Mouse (Mus musculus) megakaryocyte, adult 5-6 weeks (primary cell): ENCODE measurements around the gene Cpn2. TPM values are rescaled to one million over a fixed set of nuclear protein-coding genes. Genes with fewer than 3 reads are reported as not detected.

Experiments used
- ATAC-seq: 2 replicates; pipeline ENCODE4 v1.8.0; 2016; ENCODE audit warnings: mild to moderate bottlenecking, inconsistent platforms; ENCODE audit not compliant: poor library complexity, severe bottlenecking
- total RNA-seq, 2 experiments: library from RNA; stranded (forward) in 1 of 2; stranded (reverse) in 1 of 2; fragments of 153-499, 151-499 nt in 1 of 2; fragments of 221-1000, 200-1000 nt in 1 of 2; gene quantifications; 2 replicates each; pipeline versions ENCODE4 v1.2.3 to v1.2.4; 2015 to 2017

Cpn2 gene
- total RNA-seq, 2 experiments from 2014 or later = not detected

DNA sequence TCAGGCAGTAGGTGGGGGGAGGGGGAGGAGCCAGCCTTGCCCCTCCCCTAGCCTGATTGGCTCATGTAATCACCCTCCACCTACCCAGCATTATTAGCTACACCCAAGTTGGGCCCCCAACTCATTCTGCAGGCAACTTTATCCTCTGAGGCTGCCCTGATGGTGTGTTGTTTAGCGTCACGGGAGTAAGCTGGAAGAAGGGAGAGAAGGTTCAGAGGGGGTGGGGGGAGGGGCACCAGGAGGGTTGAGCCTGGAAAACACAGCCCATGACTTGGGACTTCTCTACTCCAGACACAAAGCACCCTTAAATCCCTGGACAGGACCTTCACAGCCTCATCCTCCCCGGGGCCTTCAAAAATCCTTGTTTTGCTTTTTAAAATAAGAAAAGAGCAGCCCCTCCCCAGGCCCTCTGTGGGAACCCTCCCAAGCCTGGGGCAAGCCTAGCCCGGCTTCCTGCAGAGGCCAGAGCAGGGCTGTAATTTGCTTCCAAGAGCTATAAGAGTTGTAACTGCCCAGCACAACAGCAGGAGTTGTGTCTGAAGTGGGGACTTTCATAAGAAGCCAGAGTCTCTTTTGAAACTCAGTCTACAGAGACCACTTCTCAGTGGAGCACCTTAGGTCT lies 13.5 kb upstream of the Cpn2 start:
- no peak for ATAC-seq

- ATAC-seq = no peak
Observed at GRCm38 (mm10) chr16:30278406-30278805, 11.1 kb upstream of the Cpn2 start.

GRCm38 (mm10) chr16:30275558-30276340 lies 8.4 kb upstream of the Cpn2 start:
- ATAC-seq = no peak

- ATAC-seq = no peak
Observed at GRCm38 (mm10) chr16:30273065-30273464, 5.8 kb upstream of the Cpn2 start.

DNA sequence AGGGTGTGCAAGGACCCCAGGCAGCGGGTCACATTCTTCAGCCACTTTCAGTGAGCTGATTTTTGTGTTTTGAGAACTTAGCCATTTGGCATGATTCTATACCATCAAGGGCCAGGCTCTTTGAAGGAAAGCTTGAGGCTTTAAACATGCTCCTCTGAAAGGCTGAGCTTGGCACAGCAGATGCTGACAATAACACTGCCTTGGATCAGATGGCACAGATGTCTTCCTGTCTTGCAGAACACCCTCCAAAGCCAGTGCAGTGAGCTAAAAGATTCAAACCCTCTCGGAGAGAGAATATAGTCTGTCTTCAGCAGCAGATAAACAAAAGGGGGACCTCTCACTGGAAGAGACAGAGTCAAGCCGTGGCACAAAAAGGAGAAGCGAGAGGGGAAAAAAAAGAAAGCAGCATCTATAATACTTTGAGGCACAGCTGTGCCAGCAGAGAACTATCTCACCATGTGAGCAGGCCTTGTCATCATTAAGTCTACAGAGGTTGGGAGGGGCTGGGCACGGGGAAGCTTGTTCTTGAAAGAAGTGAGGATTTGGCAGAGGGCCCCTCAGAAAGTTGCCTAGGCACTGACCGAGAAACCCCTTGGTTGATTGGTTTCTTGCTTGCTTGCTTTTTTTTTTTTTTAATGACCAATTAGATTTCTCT lies 4.8 kb upstream of the Cpn2 start:
- ATAC-seq = no peak

- no peak for ATAC-seq
Observed at GRCm38 (mm10) chr16:30271223-30271761, 4.0 kb upstream of the Cpn2 start.

DNA sequence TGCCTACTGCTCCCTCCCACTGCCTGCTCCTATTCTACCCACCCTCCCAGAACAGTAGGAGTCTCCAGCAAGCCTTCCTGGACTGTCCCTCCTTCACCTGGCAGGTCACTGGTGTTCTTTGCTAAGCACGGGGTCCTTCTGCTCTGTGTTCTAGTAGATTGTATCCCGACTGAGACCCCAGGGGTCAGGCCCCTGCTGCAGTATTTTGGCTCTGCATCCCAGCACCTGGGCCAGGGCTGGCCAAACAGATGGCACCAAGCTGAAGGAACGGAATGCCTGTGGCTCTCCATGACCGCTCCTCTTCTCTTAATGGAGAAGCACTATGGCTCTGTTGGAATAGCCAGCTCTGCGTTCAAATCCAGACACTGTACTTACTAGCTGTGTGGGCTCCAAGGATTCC lies 738 bp downstream of the Cpn2 start:
- no peak for ATAC-seq

DNA sequence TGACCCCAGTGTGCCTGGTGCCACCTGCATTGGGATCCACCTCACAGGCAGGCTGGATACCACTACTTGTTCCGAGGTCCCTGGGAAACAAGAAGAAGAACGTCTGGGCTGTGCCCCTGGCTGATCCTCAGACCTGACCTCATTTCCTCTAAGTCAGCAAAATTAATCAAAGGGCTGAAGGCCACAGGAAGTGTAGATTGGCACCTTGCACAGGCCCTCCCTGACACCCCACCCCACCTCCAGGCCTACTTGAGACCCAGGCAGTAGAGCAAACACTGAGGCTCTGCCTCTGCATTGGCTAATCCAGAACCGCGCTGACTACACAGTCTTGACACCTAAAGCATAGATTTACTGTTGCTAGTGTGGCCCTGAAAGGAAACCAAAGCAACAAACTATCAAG lies 1.7 kb downstream of the Cpn2 start:
- ATAC-seq = peak; percentile 43; the same call in 1 of the 2 replicates

- no peak for ATAC-seq
Observed at GRCm38 (mm10) chr16:30263156-30263555, 4.1 kb downstream of the Cpn2 start.

- peak; percentile 39; the same call in 1 of the 2 replicates for ATAC-seq
Observed at GRCm38 (mm10) chr16:30262664-30263063, 4.6 kb downstream of the Cpn2 start.

DNA sequence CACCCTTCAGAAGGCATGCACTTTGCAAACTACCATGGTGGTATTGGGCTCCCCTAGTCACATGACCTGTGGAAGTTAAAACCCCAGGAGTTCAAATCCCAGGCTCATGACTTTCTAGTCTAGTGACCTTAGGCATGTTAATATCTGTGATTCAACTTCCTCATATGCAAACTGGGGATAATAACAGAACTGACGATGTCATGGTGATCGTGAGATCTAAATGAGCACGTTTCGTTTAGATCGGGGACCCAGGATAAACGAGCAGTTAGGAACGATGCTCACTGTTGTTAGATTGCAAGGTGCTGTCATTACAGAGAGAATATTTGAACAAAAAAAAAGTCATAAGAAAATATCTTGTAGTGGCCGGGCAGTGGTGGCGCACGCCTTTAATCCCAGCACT lies 5.1 kb downstream of the Cpn2 start:
- ATAC-seq = no peak

- ATAC-seq = no peak
Observed at GRCm38 (mm10) chr16:30261341-30261740, 6.0 kb downstream of the Cpn2 start.

DNA sequence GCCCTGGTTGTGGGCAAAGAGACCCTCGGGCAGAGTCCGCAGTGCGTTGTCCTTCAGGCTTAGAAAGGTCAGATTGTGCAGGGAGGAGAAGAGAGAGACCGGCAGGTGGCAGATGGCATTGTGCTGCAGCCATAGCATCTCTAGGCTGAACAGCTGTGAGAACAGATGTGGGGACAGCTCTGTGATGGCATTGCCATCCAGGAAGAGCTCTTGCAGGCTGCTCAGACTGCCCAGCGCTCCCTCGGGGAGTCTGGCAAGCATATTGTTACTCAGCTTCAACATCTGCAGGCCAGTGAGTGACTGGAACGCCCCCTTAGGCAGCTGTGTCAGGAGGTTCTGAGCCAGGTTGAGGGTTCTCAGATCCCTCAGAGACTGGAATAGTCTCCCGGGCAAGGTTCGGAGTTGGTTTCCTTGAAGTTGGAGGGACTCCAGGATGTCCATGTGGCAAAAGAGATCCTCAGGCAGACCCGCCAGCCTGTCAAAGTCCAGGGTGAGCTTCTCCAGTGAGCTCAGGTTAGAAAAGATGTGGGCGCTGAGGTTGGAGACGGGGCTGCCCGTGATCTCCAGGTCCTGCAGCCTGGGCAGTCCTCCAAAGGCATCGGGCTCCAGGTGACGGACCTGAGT lies 7.2 kb downstream of the Cpn2 start:
- no peak for ATAC-seq

DNA sequence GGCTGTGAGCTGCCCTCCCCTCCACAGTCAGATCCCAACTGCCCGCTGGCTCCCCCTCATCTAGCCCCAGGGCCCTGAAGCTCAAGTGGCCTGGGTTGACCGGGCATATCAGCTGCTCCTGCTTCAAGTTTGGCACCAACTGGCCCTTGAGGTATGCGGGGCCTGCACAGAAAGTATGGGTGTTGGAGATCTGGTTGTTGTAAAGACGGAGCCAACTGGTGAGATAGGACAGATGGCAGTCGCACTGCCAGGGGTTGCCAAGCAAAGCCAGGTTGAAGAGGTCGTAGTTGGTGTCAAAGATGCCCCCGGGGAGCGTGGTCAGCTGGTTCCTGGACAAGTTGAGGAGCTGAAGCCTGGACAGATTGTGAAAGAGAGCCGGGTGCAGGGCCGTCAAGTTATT lies 7.9 kb downstream of the Cpn2 start:
- no peak for ATAC-seq

GRCm38 (mm10) chr16:30258441-30258840 lies 8.9 kb downstream of the Cpn2 start:
- no peak for ATAC-seq

DNA sequence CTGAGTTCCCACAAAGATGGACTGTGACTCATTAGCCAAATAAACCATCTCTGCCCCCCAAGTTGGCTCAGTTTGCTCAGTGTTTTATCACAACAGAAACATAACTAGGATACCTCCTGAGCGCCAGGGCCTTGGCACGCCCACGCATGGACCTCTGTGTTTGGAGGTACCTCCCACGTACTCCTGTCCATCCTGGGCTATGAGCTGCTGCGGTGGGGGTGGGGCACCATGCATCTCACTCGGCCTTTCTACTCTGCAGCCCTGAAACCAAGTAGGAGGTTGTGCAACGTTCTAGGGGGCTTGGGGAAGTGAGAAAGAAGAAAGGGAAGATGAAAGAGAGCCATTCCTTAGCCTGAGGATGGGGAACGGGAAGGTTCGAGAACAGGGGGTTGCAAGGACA lies 9.6 kb downstream of the Cpn2 start:
- peak; percentile 87 for ATAC-seq

GRCm38 (mm10) chr16:30255061-30255460 lies 12.2 kb downstream of the Cpn2 start:
- no peak for ATAC-seq

DNA sequence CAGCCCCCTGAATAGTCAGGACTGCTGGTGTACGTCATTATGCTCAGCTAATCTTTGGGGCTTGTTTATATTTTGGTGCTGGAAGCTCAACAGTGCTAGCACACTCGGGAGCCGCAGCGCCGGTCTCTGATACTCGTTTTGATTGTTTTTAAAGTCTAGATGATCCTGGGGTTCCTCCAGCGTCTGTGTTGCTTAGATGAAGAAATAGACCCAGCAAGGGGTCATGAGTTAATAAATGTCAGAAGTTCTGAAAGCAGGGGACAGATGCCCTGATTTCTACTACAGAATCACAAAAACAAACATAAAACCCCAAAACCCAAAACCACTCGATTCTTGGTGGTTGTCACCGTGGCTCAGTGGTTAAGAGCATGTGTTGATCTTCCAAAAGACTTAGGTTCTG lies 13.4 kb downstream of the Cpn2 start:
- no peak for ATAC-seq

GRCm38 (mm10) chr16:30253374-30253773 lies 13.9 kb downstream of the Cpn2 start:
- no peak for ATAC-seq

DNA sequence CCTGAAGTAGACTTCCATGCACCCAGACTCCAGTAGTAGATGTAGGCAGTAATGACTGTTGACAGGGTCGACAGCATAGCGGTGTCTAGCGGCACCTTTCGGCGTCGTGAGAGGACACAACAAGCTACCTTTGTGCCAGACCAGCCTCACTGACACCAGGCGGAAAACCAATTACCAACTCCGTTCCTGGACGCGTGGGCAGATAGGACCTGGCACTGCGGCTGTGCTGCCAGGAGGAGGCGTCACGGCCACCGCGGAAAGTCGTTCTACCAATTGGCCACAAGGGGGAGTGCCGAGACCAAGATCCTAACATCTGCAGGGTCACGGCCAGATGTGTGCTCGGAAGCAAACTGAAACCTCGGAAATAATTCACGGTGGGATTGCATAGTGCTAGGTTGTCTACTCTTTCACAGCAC lies 15.3 kb downstream of the Cpn2 start:
- ATAC-seq = peak; percentile 99

DNA sequence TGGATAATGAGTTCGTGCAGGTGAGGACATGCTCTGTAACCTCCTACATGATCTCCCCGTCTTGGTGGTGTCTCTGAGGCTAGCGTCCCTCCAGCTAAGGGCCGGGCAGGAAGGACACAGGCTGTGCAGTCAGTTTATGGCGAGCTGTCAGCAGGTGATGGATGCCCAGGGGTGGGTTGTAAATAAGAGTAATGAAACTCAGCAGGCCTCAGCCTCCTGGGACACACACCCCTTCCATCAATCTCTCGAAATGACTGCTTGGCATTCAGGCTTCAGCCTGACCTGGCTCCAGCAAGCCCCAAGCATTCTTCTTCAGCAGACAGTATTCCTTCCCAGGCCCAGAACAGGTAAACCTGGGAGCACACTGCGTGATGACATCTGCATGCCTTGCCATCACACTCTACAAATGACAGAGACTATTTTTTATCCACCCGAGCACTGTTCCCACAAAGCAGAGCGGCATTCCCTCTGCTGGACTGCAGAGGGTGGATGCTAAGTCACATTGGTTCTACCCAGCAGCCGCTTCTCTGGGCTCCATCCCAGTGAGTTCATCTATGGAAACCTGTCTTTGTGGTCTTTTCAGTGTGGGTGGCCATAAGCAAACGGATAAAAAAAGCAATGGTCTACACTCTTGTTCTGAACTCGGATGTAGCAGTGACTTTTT lies 23.1 kb downstream of the Cpn2 start:
- no peak for ATAC-seq
